Mouse (Mus musculus) intestine, postnatal 0 days (tissue): ENCODE results near the gene Cks1b. TPM values are rescaled to one million over a fixed set of nuclear protein-coding genes. Genes with fewer than 3 reads are reported as not detected.

Experiments
- ATAC-seq: fragments of 200-750 bp; cut with Nextera tagmentation; 2 replicates; pipeline ENCODE4 v1.8.0; 2017; ENCODE audit warnings: mild to moderate bottlenecking, moderate TSS enrichment, moderate library complexity
- H3K27ac ChIP-seq: fragments of 300-500 bp; sonication (generic); 2 replicates; pipeline ENCODE4 v1.5.1; 2014; ENCODE audit warnings: mild to moderate bottlenecking, low read depth, low read length, moderate library complexity
- H3K27me3 ChIP-seq: fragments of 300-500 bp; sonication (generic); replicated peaks from 2 replicates; pipeline ENCODE4 v1.6.1; 2014; ENCODE audit warnings: low read length, mixed read lengths; ENCODE audit not compliant: control insufficient read depth, insufficient read depth
- H3K36me3 ChIP-seq: fragments of 300-500 bp; sonication (generic); 2 replicates; pipeline ENCODE4 v1.6.1; 2014; ENCODE audit warnings: mild to moderate bottlenecking, moderate library complexity; ENCODE audit not compliant: control insufficient read depth, insufficient read depth
- H3K4me1 ChIP-seq: fragments of 300-500 bp; sonication (generic); replicated peaks from 2 replicates; pipeline ENCODE4 v1.6.1; 2014; ENCODE audit warnings: antibody characterized with exemption, low read length, mixed read lengths; ENCODE audit not compliant: control insufficient read depth, insufficient read depth
- H3K4me2 ChIP-seq: fragments of 300-500 bp; sonication (generic); replicated peaks from 2 replicates; pipeline ENCODE4 v1.6.1; 2014; ENCODE audit warnings: low read depth, mild to moderate bottlenecking, moderate library complexity
- H3K4me3 ChIP-seq: fragments of 300-500 bp; sonication (generic); 2 replicates; pipeline ENCODE4 v1.5.1; 2014; ENCODE audit warnings: low read depth, low read length
- H3K9ac ChIP-seq: fragments of 300-500 bp; sonication (generic); 2 replicates; pipeline ENCODE4 v1.6.1; 2014; ENCODE audit warnings: mild to moderate bottlenecking, low read depth, low read length
- H3K9me3 ChIP-seq: fragments of 300-500 bp; sonication (generic); 2 replicates; pipeline ENCODE4 v1.6.1; 2016; ENCODE audit warnings: mixed run types; ENCODE audit not compliant: control insufficient read depth
- CTCF ChIP-seq: sonication (generic); IDR thresholded peaks from 2 replicates; pipeline ENCODE4 v1.5.1; 2016; ENCODE audit warnings: low read depth, mild to moderate bottlenecking, control low read depth, antibody characterized with exemption, moderate library complexity
- WGBS: fragments of 180-500 bp; shearing (Covaris S2); extraction: QIAGEN DNeasy Blood & Tissue Kit; methylation state at CpG from one replicate; pipeline ENCODE4 v1.1.7; 2014; 5-methylcytosine and 5-hydroxymethylcytosine counted together
- polyA plus RNA-seq: library from polyadenylated mRNA; unstranded; fragments of >200 nt; fragmentation: Nextera tagmentation; extraction: Ambion mirVana; gene quantifications from 2 replicates; pipeline ENCODE4 v1.2.1, GENCODE M21; 2015

The Cks1b gene
- polyA plus RNA-seq, 1 experiment from 2014 or later: 118 TPM

DNA sequence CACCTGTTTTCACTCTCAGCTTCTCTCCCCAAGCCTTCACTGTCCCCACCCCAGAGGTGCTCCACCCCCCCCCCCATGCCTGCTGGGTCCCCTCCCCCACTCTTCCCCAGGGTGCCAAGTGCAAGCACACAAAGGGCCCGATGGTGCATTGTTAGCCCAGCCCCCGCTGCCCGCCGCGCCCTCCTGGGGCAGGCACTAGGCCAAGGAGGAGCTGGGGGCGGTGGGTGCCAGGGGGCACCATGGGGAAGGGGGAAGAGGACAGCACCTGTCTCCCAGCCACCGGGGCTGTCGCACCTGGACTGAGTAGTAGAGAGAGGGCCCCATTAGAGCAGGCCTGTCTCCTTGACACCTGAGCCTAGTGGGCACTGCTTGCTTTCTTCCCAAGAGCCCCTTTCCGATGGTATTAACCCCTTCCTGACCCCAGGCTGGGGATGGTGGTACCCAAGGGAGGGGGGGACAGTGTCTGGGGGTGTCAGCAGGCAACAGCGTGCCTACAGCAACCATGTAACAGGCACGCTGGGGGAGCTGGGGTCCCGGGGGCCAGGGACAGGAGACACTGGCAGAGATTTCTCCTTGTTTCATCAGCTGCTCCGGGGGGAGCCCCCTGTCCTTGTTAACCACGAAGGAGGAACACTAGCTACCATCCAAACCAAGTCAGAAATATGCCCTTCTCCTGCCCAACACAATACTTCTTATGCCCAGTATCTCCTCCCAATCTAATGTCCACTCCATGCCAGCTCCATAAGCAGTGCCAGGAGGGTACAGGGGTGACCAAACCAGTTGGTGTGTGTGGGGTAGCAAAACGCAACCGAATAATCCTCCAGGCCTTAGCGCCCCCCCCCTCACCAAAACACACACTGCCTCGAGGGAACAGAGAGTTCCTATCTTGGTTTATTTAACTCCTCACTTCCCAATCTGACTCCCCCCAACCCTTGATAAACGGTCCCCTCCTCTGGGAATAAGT, 27.2 kb downstream of the Cks1b start:
- H3K4me1 ChIP-seq: peaks cover 6% of the 10 kb centered on the region; the same call in 1 of the 2 replicates
- peak overlapping the region; percentile 97 for H3K27ac ChIP-seq
- no peaks in the 10 kb centered on the region for H3K27me3 ChIP-seq
- peak overlapping the region; percentile 76 for H3K4me3 ChIP-seq
- H3K36me3 ChIP-seq: no peaks in the 10 kb centered on the region
- TF ChIP-seq CTCF: no peak
- H3K9ac ChIP-seq: peak overlapping the region; percentile 83
- H3K4me2 ChIP-seq: peak overlapping the region; percentile 85
- 16% methylated on average over 19 of the region's 19 CpGs for WGBS
- H3K9me3 ChIP-seq: no peaks in the 10 kb centered on the region
- ATAC-seq: no peak

DNA sequence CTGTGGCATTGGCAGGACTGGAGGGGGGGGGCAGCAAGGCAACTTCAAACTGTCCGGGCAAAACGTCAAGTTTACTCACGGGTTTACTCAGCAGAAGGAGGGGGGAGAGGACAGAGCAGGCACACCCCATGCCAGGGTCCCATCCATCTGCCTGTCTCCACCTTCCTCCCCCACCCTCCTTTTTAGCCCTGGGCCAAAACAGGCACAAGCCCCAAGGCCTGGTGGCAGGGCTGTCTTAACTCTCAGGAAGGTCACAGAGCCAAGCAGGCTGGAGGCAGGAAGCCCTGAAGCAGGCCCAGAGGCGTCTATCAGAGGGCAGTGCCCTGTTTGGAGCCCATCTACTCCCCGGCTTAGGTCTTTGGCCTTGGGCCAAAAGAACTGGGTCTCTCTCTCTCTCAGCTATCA, 28.1 kb downstream of the Cks1b start:
- H3K9me3 ChIP-seq: no peaks in the 10 kb centered on the region
- H3K4me3 ChIP-seq: peak overlapping the region; percentile 76
- no peak for TF ChIP-seq CTCF
- H3K9ac ChIP-seq: peak overlapping the region; percentile 83; the same call in 1 of the 2 replicates
- peaks cover 6% of the 10 kb centered on the region; the same call in 1 of the 2 replicates for H3K4me1 ChIP-seq
- peak overlapping the region; percentile 97 for H3K27ac ChIP-seq
- H3K4me2 ChIP-seq: peak overlapping the region; percentile 85
- WGBS: 17% methylated on average over 5 of the region's 5 CpGs
- no peaks in the 10 kb centered on the region; the same call in 1 of the 2 replicates for H3K36me3 ChIP-seq
- ATAC-seq: no peak
- no peaks in the 10 kb centered on the region for H3K27me3 ChIP-seq

DNA sequence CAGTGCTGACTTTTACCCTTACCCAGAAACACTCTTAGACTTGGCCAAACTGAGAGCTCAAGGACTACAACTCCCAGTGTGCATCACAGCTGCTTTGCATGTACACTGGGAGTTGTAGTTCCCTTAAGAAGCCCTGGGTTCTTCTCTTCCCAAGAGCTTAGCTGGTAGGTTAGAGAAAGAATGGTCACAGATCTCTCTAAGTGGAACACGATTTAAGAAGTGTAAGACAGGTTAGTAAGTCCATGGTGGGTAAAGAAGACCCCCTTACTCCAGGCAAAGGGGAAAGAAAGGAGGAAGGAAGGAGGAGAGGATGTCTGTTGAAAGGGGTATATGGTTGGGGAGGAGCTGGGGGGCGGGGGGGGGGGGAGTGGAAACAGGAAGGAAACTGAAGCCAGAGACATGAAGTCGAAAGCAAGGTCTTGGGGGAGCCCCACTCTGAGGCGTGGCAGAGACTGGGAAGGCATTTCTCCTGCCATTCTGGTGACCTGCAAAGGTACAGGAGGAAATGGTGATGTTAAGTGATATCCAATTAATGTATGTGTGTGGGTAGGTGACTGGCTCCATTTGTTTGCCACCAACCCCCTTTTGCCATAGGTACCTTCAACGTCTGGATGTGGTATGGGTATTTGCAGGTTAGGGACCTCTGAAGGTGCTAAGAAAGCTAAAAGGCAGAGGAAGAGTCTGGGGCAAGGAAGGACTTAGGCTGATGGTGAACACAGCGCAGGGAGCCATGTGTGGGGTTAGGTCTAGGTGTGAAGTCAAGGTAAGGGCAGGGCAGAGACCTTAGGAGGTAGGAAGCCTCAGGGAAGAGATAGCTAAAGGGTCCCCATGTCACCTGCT, 29.1 kb downstream of the Cks1b start:
- 38% methylated on average over 5 of the region's 6 CpGs for WGBS
- Histone ChIP-seq H3K4me2 (peak overlapping the region; percentile 85), H3K4me1 (peaks cover 6% of the 10 kb centered on the region; the same call in 1 of the 2 replicates), H3K27ac (peak overlapping the region; percentile 97), H3K4me3 (no peak overlapping the region), H3K36me3 (peaks cover 6% of the 10 kb centered on the region; the same call in 1 of the 2 replicates), H3K9me3 (no peaks in the 10 kb centered on the region), H3K9ac (0 out of 2 replicates have a peak overlapping the region, but pooled peaks have one; percentile 83), H3K27me3 (no peaks in the 10 kb centered on the region)
- peak; percentile 40 for ATAC-seq
- no peak for TF ChIP-seq CTCF

DNA sequence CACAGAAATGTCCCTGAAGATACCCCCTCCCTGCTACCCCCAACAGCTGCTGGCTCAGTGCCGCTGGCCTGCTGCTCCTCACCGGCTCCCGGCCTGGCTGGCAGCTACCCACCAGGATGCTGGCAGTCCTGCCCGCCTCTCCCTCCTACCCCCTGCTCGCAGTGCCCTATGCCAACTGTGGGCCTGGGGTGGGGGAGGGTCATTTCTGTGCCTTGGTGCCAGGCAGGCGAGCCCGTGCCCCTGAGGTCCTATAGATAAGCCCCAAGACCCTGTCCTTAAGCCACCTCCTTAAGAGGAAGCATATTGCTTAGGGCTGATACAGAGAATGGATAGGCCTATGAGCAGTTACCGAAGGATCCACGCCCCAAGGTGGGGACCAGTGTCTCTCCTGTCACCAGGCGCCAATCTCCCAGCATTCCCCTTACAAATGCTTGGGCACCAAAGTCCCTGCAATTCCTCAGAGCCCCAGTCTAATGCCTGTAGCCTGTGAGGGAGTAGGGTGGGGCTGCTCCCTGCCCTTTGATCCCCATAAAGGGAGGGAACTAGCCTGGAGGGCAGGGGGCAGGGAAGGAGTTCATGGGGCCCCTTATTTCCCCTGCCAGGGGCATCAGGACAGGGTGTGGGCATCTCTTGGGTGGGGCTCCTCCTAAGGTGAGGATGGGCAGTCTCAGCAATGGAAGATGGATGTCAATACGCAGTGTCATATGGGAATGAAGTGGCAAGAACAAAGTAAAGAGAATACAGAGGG, 29.9 kb downstream of the Cks1b start:
- peaks cover 6% of the 10 kb centered on the region; the same call in 1 of the 2 replicates for H3K4me1 ChIP-seq
- H3K4me2 ChIP-seq: peak overlapping the region; percentile 85
- peak overlapping the region; percentile 26 for H3K4me3 ChIP-seq
- 34% methylated on average over 11 of the region's 11 CpGs for WGBS
- peak overlapping the region; percentile 97 for H3K27ac ChIP-seq
- peaks cover 11% of the 10 kb centered on the region; the same call in 1 of the 2 replicates for H3K36me3 ChIP-seq
- peak; percentile 85 for ATAC-seq
- no peaks in the 10 kb centered on the region for H3K9me3 ChIP-seq
- no peaks in the 10 kb centered on the region for H3K27me3 ChIP-seq
- peak overlapping the region; percentile 40; the same call in 1 of the 2 replicates for H3K9ac ChIP-seq
- TF ChIP-seq CTCF: no peak

DNA sequence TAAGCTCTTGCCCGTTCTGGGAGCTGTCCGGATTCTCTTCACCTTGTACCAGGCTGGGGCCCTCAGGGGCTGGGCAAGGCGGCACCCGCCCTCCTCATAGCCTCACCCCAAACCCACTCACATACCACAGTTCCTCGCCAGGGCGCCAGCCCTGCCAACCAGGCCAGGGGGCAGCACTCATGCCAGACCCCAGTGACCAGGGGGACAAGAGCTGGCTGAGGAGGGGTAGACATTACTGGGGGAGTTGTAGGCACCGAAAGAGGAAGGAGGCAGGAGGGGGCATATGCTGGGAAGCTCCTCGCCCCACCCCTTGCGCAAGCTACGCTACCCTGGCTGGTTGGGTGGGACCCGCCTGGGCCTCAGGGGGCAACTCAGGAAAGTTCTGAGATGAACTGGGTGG, 30.6 kb downstream of the Cks1b start:
- peaks cover 6% of the 10 kb centered on the region; the same call in 1 of the 2 replicates for H3K4me1 ChIP-seq
- 40% methylated on average over 11 of the region's 11 CpGs for WGBS
- H3K27me3 ChIP-seq: no peaks in the 10 kb centered on the region
- peak overlapping the region; percentile 85 for H3K4me2 ChIP-seq
- peak overlapping the region; percentile 40; the same call in 1 of the 2 replicates for H3K9ac ChIP-seq
- H3K9me3 ChIP-seq: no peaks in the 10 kb centered on the region
- TF ChIP-seq CTCF: peak; percentile 31; the same call in 1 of the 2 replicates
- peak overlapping the region; percentile 26 for H3K4me3 ChIP-seq
- no peak for ATAC-seq
- peaks cover 11% of the 10 kb centered on the region; the same call in 1 of the 2 replicates for H3K36me3 ChIP-seq
- peak overlapping the region; percentile 97 for H3K27ac ChIP-seq
